Mouse (Mus musculus) cortical plate, adult 2 months (tissue): Measurements from ENCODE around the gene Surf2.

Experiments used
- CTCF ChIP-seq: fragments of 200-500 bp; IDR thresholded peaks from 2 replicates; pipeline ENCODE4 v1.5.1; 2011; ENCODE audit warnings: mild to moderate bottlenecking, control low read depth, low read length; ENCODE audit not compliant: insufficient read depth; ENCODE audit errors: extremely low read depth
- POLR2A ChIP-seq: fragments of 200-500 bp; IDR thresholded peaks from 2 replicates; pipeline ENCODE4 v1.6.1; 2011; ENCODE audit warnings: mild to moderate bottlenecking, low read length, control low read depth; ENCODE audit not compliant: insufficient read depth; ENCODE audit errors: extremely low read depth

- TF ChIP-seq POLR2A (no peak), CTCF (no peak)
Measured at GRCm38 (mm10) chr2:26920190-26920855, 4.2 kb downstream of the Surf2 start.
